15 mouse cellular contexts compared by ENCODE assay signal in genomic region chr16:10534567-10534966, GRCm38 (mm10). TPM values are rescaled to one million over a fixed set of nuclear protein-coding genes. Genes with fewer than 3 reads are reported as not detected.
A peak's percentile ranks its signal among the peaks of the same experiment; 100 is the strongest.
DNase-seq lines count a peak whose midpoint lies in the region; ATAC-seq lines count a peak whose summit lies in the region.
"Had no signal": no experiment of that assay in that cellular context is flagged by ENCODE, and none has a peak within 500 bp of the region (broad histone marks: within the 10 kb centered on the region; RNA-seq: fewer than 3 reads in every experiment).

No protein-coding gene starts in this region.

- no peak overlapping the region for H3K4me3 ChIP-seq in midbrain, embryonic 14.5 days (replicated peaks; ENCODE audit: low read depth, low read length)
- no peak overlapping the region for H3K4me3 ChIP-seq in midbrain, embryonic 10.5 days
- H3K4me3 ChIP-seq: erythroblast, embryonic 14.5 days; liver, embryonic 13.5 days had no signal

- no peak overlapping the region for H3K9ac ChIP-seq in midbrain, embryonic 14.5 days (replicated peaks; ENCODE audit: low read length)
- H3K9ac ChIP-seq: liver, embryonic 13.5 days had no signal

- no peak overlapping the region for H3K27ac ChIP-seq in midbrain, embryonic 14.5 days (replicated peaks; ENCODE audit: low read depth, low read length)
- H3K27ac ChIP-seq in midbrain, embryonic 10.5 days (replicated peaks) = no peak overlapping the region
- H3K27ac ChIP-seq: liver, embryonic 13.5 days had no signal

- no peaks in the 10 kb centered on the region for H3K27me3 ChIP-seq in midbrain, embryonic 14.5 days (ENCODE audit: control insufficient read depth, insufficient read depth, low read length)
- no peaks in the 10 kb centered on the region for H3K27me3 ChIP-seq in midbrain, embryonic 10.5 days (ENCODE audit: low read depth, poor library complexity, severe bottlenecking)
- H3K27me3 ChIP-seq: liver, embryonic 13.5 days had no signal

- 70% methylated on average over 7 of the region's 7 CpGs for WGBS in midbrain, embryonic 14.5 days
- 87% methylated on average over 7 of the region's 7 CpGs for WGBS in midbrain, embryonic 10.5 days

- no peak for ATAC-seq in cerebellum, adult (ENCODE audit: insufficient number of reproducible peaks, low FRiP score, low TSS enrichment)
- no peak for ATAC-seq in midbrain, embryonic 14.5 days (ENCODE audit: low FRiP score, low TSS enrichment)
- no peak for ATAC-seq in frontal cortex, adult (ENCODE audit: low TSS enrichment)

- peaks cover 14% of the 10 kb centered on the region for H3K4me1 ChIP-seq in midbrain, embryonic 14.5 days (ENCODE audit: control insufficient read depth, insufficient read depth, low read length)
- H3K4me1 ChIP-seq in midbrain, embryonic 10.5 days = peaks cover 8% of the 10 kb centered on the region

- peak; percentile 51 for DNase-seq in cerebellum, adult 11 months
- DNase-seq in midbrain, embryonic 14.5 days = peak; percentile 38
- no peak for DNase-seq in midbrain, embryonic 10.5 days (ENCODE audit: low spot score)
- peak; percentile 93 to 94 for DNase-seq in cerebellum, postnatal 10 days
- peak; percentile 47 to 66 for DNase-seq in gastrocnemius, postnatal 4 days (ENCODE audit: low spot score in 2 of 2)
- no peak for DNase-seq in urinary bladder, postnatal 10 days (ENCODE audit: low spot score)
- DNase-seq: heart, postnatal 36 days; kidney, adult 2 months; layer of hippocampus, postnatal 36 days; liver, embryonic 13.5 days; right cerebral cortex, adult 18-20 months had no signal

- no peaks in the 10 kb centered on the region for H3K9me3 ChIP-seq in midbrain, embryonic 14.5 days (ENCODE audit: control insufficient read depth, low read length)
- H3K9me3 ChIP-seq in midbrain, embryonic 10.5 days (replicated peaks) = no peaks in the 10 kb centered on the region
- H3K9me3 ChIP-seq: G1E; liver, embryonic 13.5 days had no signal

- H3K36me3 ChIP-seq in midbrain, embryonic 14.5 days (ENCODE audit: control insufficient read depth, insufficient read depth, low read length) = peaks cover 20% of the 10 kb centered on the region
- H3K36me3 ChIP-seq in midbrain, embryonic 10.5 days = peaks cover 41% of the 10 kb centered on the region
- H3K36me3 ChIP-seq: liver, embryonic 13.5 days had no signal

- H3K4me2 ChIP-seq in midbrain, embryonic 14.5 days (ENCODE audit: low read length) = no peak overlapping the region
- H3K4me2 ChIP-seq: liver, embryonic 13.5 days had no signal

RNA-seq across cellular contexts. Expression of gene Dexi, which starts 8.3 kb away (rescaled TPM):
- 21.8 and 25.3 TPM in 2 replicates for polyA plus RNA-seq in midbrain, embryonic 14.5 days (2014; fragmentation: Nextera tagmentation; extraction: Ambion mirVana)
- polyA plus RNA-seq in midbrain, embryonic 10.5 days (2016; fragmentation: Nextera tagmentation; extraction: Ambion mirVana) = 15.6 and 17.4 TPM in 2 replicates
- total RNA-seq in gastrocnemius, postnatal 4 days (2021) = 10 to 100 TPM; 32.9 to 37.5 TPM

RNA-seq across cellular contexts. Expression of gene Clec16a, which starts 10.6 kb away (rescaled TPM):
- polyA plus RNA-seq in midbrain, embryonic 14.5 days (2014; fragmentation: Nextera tagmentation; extraction: Ambion mirVana) = 78.4 and 79.3 TPM in 2 replicates
- polyA plus RNA-seq in midbrain, embryonic 10.5 days (2016; fragmentation: Nextera tagmentation; extraction: Ambion mirVana) = 27.2 and 30.8 TPM in 2 replicates
- total RNA-seq in gastrocnemius, postnatal 4 days (2021) = 10 to 100 TPM; 22.3 to 26.2 TPM

RNA-seq across cellular contexts. Expression of gene Ciita, which starts 54.7 kb away (rescaled TPM):
- polyA plus RNA-seq in midbrain, embryonic 14.5 days (2014; fragmentation: Nextera tagmentation; extraction: Ambion mirVana) = 0.57 and 0.58 TPM in 2 replicates
- polyA plus RNA-seq in midbrain, embryonic 10.5 days (2016; fragmentation: Nextera tagmentation; extraction: Ambion mirVana) = 0.16 and 0.22 TPM in 2 replicates
- total RNA-seq in gastrocnemius, postnatal 4 days (2021) = under 1 TPM; 0.17 to 0.29 TPM
- polyA plus RNA-seq: erythroblast, embryonic 14.5 days; G1E had no signal

Comparison
In these comparisons a context has a peak if more than half of its experiments do, and no peak if none do; other contexts are left out.
1. DNase-seq: peak in cerebellum, adult 11 months (single experiment), midbrain, embryonic 14.5 days (single experiment), cerebellum, postnatal 10 days (2 of 2) and gastrocnemius, postnatal 4 days (2 of 2); none in midbrain, embryonic 10.5 days (single experiment) and urinary bladder, postnatal 10 days (single experiment).